Comparison of ENCODE assay signal across 9 mouse cellular contexts in genomic region chr7:37213751-37214181, GRCm38 (mm10).
DNase-seq lines count a peak whose midpoint lies in the region; ATAC-seq and TF ChIP-seq lines count a peak whose summit lies in the region.
"Had no signal": no experiment of that assay in that cellular context is flagged by ENCODE, and none has a peak within 500 bp of the region (broad histone marks: within the 10 kb centered on the region; RNA-seq: fewer than 3 reads in every experiment).

No protein-coding gene starts in this region.

- no peak for TF ChIP-seq CTCF in stomach, postnatal 0 days (IDR thresholded peaks at IDR 0.05; ENCODE audit: low read depth)

- no peak overlapping the region for H3K27ac ChIP-seq in heart, embryonic 12.5 days (ENCODE audit: poor library complexity, severe bottlenecking)
- H3K27ac ChIP-seq in stomach, embryonic 14.5 days (ENCODE audit: low read length): no peak overlapping the region
- H3K27ac ChIP-seq in stomach, postnatal 0 days (replicated peaks): no peak overlapping the region
- H3K27ac ChIP-seq in liver, embryonic 12.5 days: no peak overlapping the region

- peak overlapping the region; percentile 22 for H3K4me2 ChIP-seq in heart, embryonic 12.5 days
- H3K4me2 ChIP-seq in stomach, embryonic 14.5 days (replicated peaks; ENCODE audit: low read depth, low read length): peak overlapping the region; percentile 26; the same call in 1 of the 2 replicates
- H3K4me2 ChIP-seq in stomach, postnatal 0 days (replicated peaks; ENCODE audit: low read depth): no peak overlapping the region
- 0 out of 2 replicates have a peak overlapping the region, but pooled peaks have one; percentile 0 for H3K4me2 ChIP-seq in liver, embryonic 12.5 days

- ATAC-seq in heart, embryonic 12.5 days (ENCODE audit: insufficient number of reproducible peaks, low FRiP score): no peak
- no peak for ATAC-seq in stomach, embryonic 14.5 days (ENCODE audit: insufficient number of reproducible peaks, insufficient read depth, low FRiP score, low read depth)
- ATAC-seq in stomach, postnatal 0 days (ENCODE audit: low FRiP score, low TSS enrichment): no peak
- peak; percentile 55; the same call in 1 of the 2 replicates for ATAC-seq in liver, embryonic 12.5 days

- peaks cover 6% of the 10 kb centered on the region for H3K4me1 ChIP-seq in heart, embryonic 12.5 days (replicated peaks)
- peaks cover 6% of the 10 kb centered on the region; the same call in 1 of the 2 replicates for H3K4me1 ChIP-seq in stomach, embryonic 14.5 days (ENCODE audit: control insufficient read depth, insufficient read depth, low read length)
- no peaks in the 10 kb centered on the region for H3K4me1 ChIP-seq in stomach, postnatal 0 days (replicated peaks; ENCODE audit: control insufficient read depth, insufficient read depth)
- peaks cover 6% of the 10 kb centered on the region; the same call in 1 of the 2 replicates for H3K4me1 ChIP-seq in liver, embryonic 12.5 days

- no peak for DNase-seq in heart, postnatal 25 days (ENCODE audit: low spot score)
- no peak for DNase-seq in stomach, postnatal 0 days (ENCODE audit: low spot score)
- no peak for DNase-seq in testis, postnatal 14 days (ENCODE audit: low spot score)
- DNase-seq in thymus, postnatal 36 days: no peak
- no peak for DNase-seq in thymus, adult 18-20 months
- DNase-seq: gastrocnemius, postnatal 10 days had no signal

- no peak overlapping the region for H3K9ac ChIP-seq in heart, embryonic 12.5 days
- no peak overlapping the region for H3K9ac ChIP-seq in stomach, embryonic 14.5 days (replicated peaks; ENCODE audit: low read depth, low read length)
- no peak overlapping the region for H3K9ac ChIP-seq in stomach, postnatal 0 days (ENCODE audit: low read length)
- no peak overlapping the region for H3K9ac ChIP-seq in liver, embryonic 12.5 days

- H3K9me3 ChIP-seq in heart, embryonic 12.5 days (replicated peaks): no peaks in the 10 kb centered on the region
- no peaks in the 10 kb centered on the region for H3K9me3 ChIP-seq in stomach, embryonic 14.5 days (ENCODE audit: control insufficient read depth, low read depth, low read length)
- no peaks in the 10 kb centered on the region for H3K9me3 ChIP-seq in stomach, postnatal 0 days (ENCODE audit: control insufficient read depth, low read length)
- 0 out of 2 replicates have a peak, but pooled peaks cover 4% of the 10 kb centered on the region for H3K9me3 ChIP-seq in liver, embryonic 12.5 days (replicated peaks)

- intact Hi-C loops in heart, postnatal 25 days (cut with DNase I): no loop called here

- H3K27me3 ChIP-seq in heart, embryonic 12.5 days (replicated peaks): no peaks in the 10 kb centered on the region
- no peaks in the 10 kb centered on the region for H3K27me3 ChIP-seq in stomach, embryonic 14.5 days (ENCODE audit: control insufficient read depth, insufficient read depth, low read length)
- H3K27me3 ChIP-seq in stomach, postnatal 0 days (ENCODE audit: control insufficient read depth, insufficient read depth, low read length): no peaks in the 10 kb centered on the region
- no peaks in the 10 kb centered on the region for H3K27me3 ChIP-seq in liver, embryonic 12.5 days (replicated peaks)

- no peak for TF ChIP-seq EP300 in stomach, postnatal 0 days (optimal IDR thresholded peaks at IDR 0.05)

- 25% methylated on average over 3 of the region's 3 CpGs for WGBS in heart, embryonic 12.5 days
- WGBS in stomach, embryonic 14.5 days: 29% methylated on average over 3 of the region's 3 CpGs
- 17% methylated on average over 3 of the region's 3 CpGs for WGBS in stomach, postnatal 0 days
- 27% methylated on average over 3 of the region's 3 CpGs for WGBS in liver, embryonic 12.5 days (ENCODE audit: insufficient replicate concordance)

- no peaks in the 10 kb centered on the region for H3K36me3 ChIP-seq in heart, embryonic 12.5 days
- no peaks in the 10 kb centered on the region for H3K36me3 ChIP-seq in stomach, embryonic 14.5 days (ENCODE audit: control insufficient read depth, insufficient read depth, low read length)
- no peaks in the 10 kb centered on the region for H3K36me3 ChIP-seq in stomach, postnatal 0 days (ENCODE audit: control insufficient read depth, insufficient read depth, low read length)
- no peaks in the 10 kb centered on the region for H3K36me3 ChIP-seq in liver, embryonic 12.5 days

- no peak overlapping the region for H3K4me3 ChIP-seq in heart, embryonic 12.5 days
- H3K4me3 ChIP-seq in stomach, embryonic 14.5 days (ENCODE audit: low read depth, low read length): no peak overlapping the region
- H3K4me3 ChIP-seq in stomach, postnatal 0 days (ENCODE audit: low read depth, low read length): no peak overlapping the region
- no peak overlapping the region for H3K4me3 ChIP-seq in liver, embryonic 12.5 days
